Mouse (Mus musculus) bone marrow, adult 2 months (tissue): ENCODE measurements at regions not wholly inside any gene's neighbourhood (a gene's known extent, or its start where the extent isn't known, plus 50 kb on each side); places are given as distances from the start of the nearest gene placed in this dataset.

Experiments
- CTCF ChIP-seq: fragments of 200-500 bp; IDR thresholded peaks from 2 replicates; pipeline ENCODE4 v1.5.1; 2011; ENCODE audit warnings: low read length, control low read depth; ENCODE audit not compliant: control insufficient read depth, insufficient read depth
- POLR2A ChIP-seq: fragments of 200-500 bp; IDR thresholded peaks from 2 replicates; pipeline ENCODE4 v1.6.1; 2011; ENCODE audit warnings: low read depth, mild to moderate bottlenecking, control low read depth, low read length, borderline replicate concordance; ENCODE audit not compliant: control insufficient read depth

GRCm38 (mm10) chr13:28797617-28798475, 155.7 kb downstream of the Sox4 start:
- TF ChIP-seq CTCF (no peak), POLR2A (no peak)
